Mouse (Mus musculus) thymus, postnatal 36 days (tissue): ENCODE data around the gene Tgfbr3.

Experiments
- DNase-seq, 2 experiments: peaks; one replicate each; pipeline ENCODE4 v3.0.0; 2022; ENCODE audit warnings: mixed read lengths in 2 of 2

Tgfbr3 gene

GRCm38 (mm10) chr5:107074350-107074749, 215.1 kb downstream of the Tgfbr3 start:
- no peak for DNase-seq

GRCm38 (mm10) chr5:107073536-107073935, 215.9 kb downstream of the Tgfbr3 start:
- no peak for DNase-seq

GRCm38 (mm10) chr5:107068146-107068545, 221.3 kb downstream of the Tgfbr3 start:
- no peak for DNase-seq

- DNase-seq = no peak
Observed at GRCm38 (mm10) chr5:107067531-107067930, 221.9 kb downstream of the Tgfbr3 start.

- no peak for DNase-seq
Observed at GRCm38 (mm10) chr5:107064922-107065321, 224.5 kb downstream of the Tgfbr3 start.

GRCm38 (mm10) chr5:107062229-107062852, 227.1 kb downstream of the Tgfbr3 start:
- no peak for DNase-seq

- no peak for DNase-seq
Observed at GRCm38 (mm10) chr5:107059514-107059913, 229.9 kb downstream of the Tgfbr3 start.

- DNase-seq = no peak
Observed at GRCm38 (mm10) chr5:107058642-107059041, 230.8 kb downstream of the Tgfbr3 start.
